Mouse (Mus musculus) bone marrow, adult 2 months (tissue): ENCODE measurements at regions not wholly inside any gene's neighbourhood (a gene's known extent, or its start where the extent isn't known, plus 50 kb on each side); places are given as distances from the start of the nearest gene placed in this dataset.

ENCODE experiments used
- CTCF ChIP-seq: fragments of 200-500 bp; IDR thresholded peaks from 2 replicates; pipeline ENCODE4 v1.5.1; 2011; ENCODE audit warnings: low read length, control low read depth; ENCODE audit not compliant: control insufficient read depth, insufficient read depth
- POLR2A ChIP-seq: fragments of 200-500 bp; IDR thresholded peaks from 2 replicates; pipeline ENCODE4 v1.6.1; 2011; ENCODE audit warnings: low read depth, mild to moderate bottlenecking, control low read depth, low read length, borderline replicate concordance; ENCODE audit not compliant: control insufficient read depth

GRCm38 (mm10) chr2:159725158-159726076, 608.5 kb downstream of the Gm826 start:
- TF ChIP-seq CTCF (no peak), POLR2A (no peak)
